In genomic region chr8:94999004-94999403, GRCm38 (mm10) we compare ENCODE assay signal across 8 mouse cellular contexts. TPM values are rescaled to one million over a fixed set of nuclear protein-coding genes. Genes with fewer than 3 reads are reported as not detected.
DNase-seq lines count a peak whose midpoint lies in the region; ATAC-seq lines count a peak whose summit lies in the region.

No protein-coding gene starts in this region.

- peak overlapping the region; percentile 84; the same call in 1 of the 2 replicates for H3K9ac ChIP-seq in forebrain, embryonic 16.5 days (replicated peaks; ENCODE audit: low read depth, low read length)
- no peak overlapping the region for H3K9ac ChIP-seq in intestine, embryonic 14.5 days (ENCODE audit: low read length)
- H3K9ac ChIP-seq in midbrain, embryonic 12.5 days (replicated peaks), result peak overlapping the region; percentile 78

- H3K27me3 ChIP-seq in forebrain, embryonic 16.5 days (replicated peaks; ENCODE audit: control insufficient read depth, insufficient read depth, low read length), result no peaks in the 10 kb centered on the region
- no peaks in the 10 kb centered on the region for H3K27me3 ChIP-seq in intestine, embryonic 14.5 days (replicated peaks; ENCODE audit: control insufficient read depth, insufficient read depth, low read length)
- H3K27me3 ChIP-seq in midbrain, embryonic 12.5 days, result no peaks in the 10 kb centered on the region

- peak; percentile 56 for DNase-seq in adrenal gland, postnatal 14 days
- DNase-seq in adrenal gland, adult 18-20 months (ENCODE audit: low spot score in 2 of 2), result no peak
- DNase-seq in intestine, embryonic 14.5 days (ENCODE audit: low spot score), result no peak
- DNase-seq in cerebellum, adult 9-11 months, result no peak
- DNase-seq in cerebellum, postnatal 14 days, result no peak

- WGBS in forebrain, embryonic 16.5 days, result 29% methylated on average over 6 of the region's 6 CpGs
- WGBS in intestine, embryonic 14.5 days, result 57% methylated on average over 6 of the region's 6 CpGs
- WGBS in midbrain, embryonic 12.5 days, result 43% methylated on average over 6 of the region's 6 CpGs

- no peak for ATAC-seq in forebrain, embryonic 16.5 days
- no peak for ATAC-seq in intestine, embryonic 14.5 days (replicated peaks; ENCODE audit: low FRiP score, low TSS enrichment, low read depth)
- ATAC-seq in midbrain, embryonic 12.5 days (ENCODE audit: low FRiP score, low read depth), result no peak
- ATAC-seq in cerebellum, adult (ENCODE audit: insufficient number of reproducible peaks, low FRiP score, low TSS enrichment), result no peak

- H3K4me2 ChIP-seq in forebrain, embryonic 16.5 days (ENCODE audit: low read length), result peak overlapping the region; percentile 66
- H3K4me2 ChIP-seq in intestine, embryonic 14.5 days (ENCODE audit: low read length), result no peak overlapping the region
- H3K4me2 ChIP-seq in midbrain, embryonic 12.5 days (replicated peaks), result peak overlapping the region; percentile 89

- H3K9me3 ChIP-seq in forebrain, embryonic 16.5 days (ENCODE audit: control insufficient read depth, low read length), result no peaks in the 10 kb centered on the region
- no peaks in the 10 kb centered on the region for H3K9me3 ChIP-seq in intestine, embryonic 14.5 days (ENCODE audit: control insufficient read depth, low read length)
- no peaks in the 10 kb centered on the region for H3K9me3 ChIP-seq in midbrain, embryonic 12.5 days

- peaks cover 67% of the 10 kb centered on the region for H3K4me1 ChIP-seq in forebrain, embryonic 16.5 days (replicated peaks; ENCODE audit: control insufficient read depth, insufficient read depth, low read length)
- peaks cover 22% of the 10 kb centered on the region for H3K4me1 ChIP-seq in intestine, embryonic 14.5 days (replicated peaks; ENCODE audit: control insufficient read depth, insufficient read depth, low read length)
- H3K4me1 ChIP-seq in midbrain, embryonic 12.5 days, result peaks cover 67% of the 10 kb centered on the region

- H3K4me3 ChIP-seq in forebrain, embryonic 16.5 days (replicated peaks; ENCODE audit: low read length), result peak overlapping the region; percentile 61
- no peak overlapping the region for H3K4me3 ChIP-seq in intestine, embryonic 14.5 days (ENCODE audit: low read depth, low read length)
- H3K4me3 ChIP-seq in midbrain, embryonic 12.5 days, result peak overlapping the region; percentile 66

- H3K36me3 ChIP-seq in forebrain, embryonic 16.5 days (ENCODE audit: control insufficient read depth, insufficient read depth), result peaks cover 11% of the 10 kb centered on the region
- H3K36me3 ChIP-seq in intestine, embryonic 14.5 days (ENCODE audit: control insufficient read depth, insufficient read depth, low read length), result no peaks in the 10 kb centered on the region
- H3K36me3 ChIP-seq in midbrain, embryonic 12.5 days, result peaks cover 28% of the 10 kb centered on the region

- H3K27ac ChIP-seq in forebrain, embryonic 16.5 days (ENCODE audit: low read length), result peak overlapping the region; percentile 94
- peak overlapping the region; percentile 22; the same call in 1 of the 2 replicates for H3K27ac ChIP-seq in intestine, embryonic 14.5 days (ENCODE audit: low read depth)
- peak overlapping the region; percentile 99 for H3K27ac ChIP-seq in midbrain, embryonic 12.5 days (replicated peaks)

RNA-seq across cellular contexts. Expression of gene Adgrg3, which starts 18.5 kb away (rescaled TPM):
- total RNA-seq in adrenal gland, postnatal 14 days (2021), result 4.0 and 4.2 TPM in 2 replicates
- 1 to 10 TPM; 2.1 to 2.2 TPM for total RNA-seq in adrenal gland, adult 18-20 months (2021)
- 0.93 and 1.1 TPM in 2 replicates for polyA plus RNA-seq in forebrain, embryonic 16.5 days (2015; fragmentation: Nextera tagmentation; extraction: Ambion mirVana)
- polyA plus RNA-seq in intestine, embryonic 14.5 days (2014; fragmentation: Nextera tagmentation; extraction: Ambion mirVana), result 3.2 and 3.6 TPM in 2 replicates
- polyA plus RNA-seq in midbrain, embryonic 12.5 days (2016; fragmentation: Nextera tagmentation; extraction: Ambion mirVana), result 1.7 and 2.7 TPM in 2 replicates

RNA-seq across cellular contexts. Expression of gene Adgrg1, which starts 24.5 kb away (rescaled TPM):
- 35.5 and 54.3 TPM in 2 replicates for total RNA-seq in adrenal gland, postnatal 14 days (2021)
- total RNA-seq in adrenal gland, adult 18-20 months (2021), result 10 to 100 TPM; 24.1 to 43.3 TPM
- 132 and 152 TPM in 2 replicates for polyA plus RNA-seq in forebrain, embryonic 16.5 days (2015; fragmentation: Nextera tagmentation; extraction: Ambion mirVana)
- 23.6 and 26.5 TPM in 2 replicates for polyA plus RNA-seq in intestine, embryonic 14.5 days (2014; fragmentation: Nextera tagmentation; extraction: Ambion mirVana)
- polyA plus RNA-seq in midbrain, embryonic 12.5 days (2016; fragmentation: Nextera tagmentation; extraction: Ambion mirVana), result 193 and 210 TPM in 2 replicates

RNA-seq across cellular contexts. Expression of gene Drc7, which starts 55.9 kb away (rescaled TPM):
- not detected in 2 replicates for total RNA-seq in adrenal gland, postnatal 14 days (2021)
- not detected for total RNA-seq in adrenal gland, adult 18-20 months (2021)
- 1.1 and 1.3 TPM in 2 replicates for polyA plus RNA-seq in forebrain, embryonic 16.5 days (2015; fragmentation: Nextera tagmentation; extraction: Ambion mirVana)
- polyA plus RNA-seq in intestine, embryonic 14.5 days (2014; fragmentation: Nextera tagmentation; extraction: Ambion mirVana), result not detected in 2 replicates
- polyA plus RNA-seq in midbrain, embryonic 12.5 days (2016; fragmentation: Nextera tagmentation; extraction: Ambion mirVana), result 0.21 TPM in 1 of 2 replicates, not detected in the other

Comparison
In these comparisons a context has a peak if more than half of its experiments do, and no peak if none do; other contexts are left out.
1. H3K27ac ChIP-seq: peak in every context shown above with its lines; median percentile 99 in midbrain, embryonic 12.5 days; 94 in forebrain, embryonic 16.5 days; 22 in intestine, embryonic 14.5 days.